Mouse (Mus musculus) granulocyte monocyte progenitor cell, adult 5-6 weeks (primary cell): ENCODE measurements at regions not wholly inside any gene's neighbourhood (a gene's known extent, or its start where the extent isn't known, plus 50 kb on each side); places are given as distances from the start of the nearest gene placed in this dataset.

ENCODE experiments used
- ATAC-seq: replicated peaks from 2 replicates; pipeline ENCODE4 v1.8.0; 2016; ENCODE audit warnings: mild to moderate bottlenecking, moderate TSS enrichment, inconsistent platforms; ENCODE audit not compliant: poor library complexity, severe bottlenecking

DNA sequence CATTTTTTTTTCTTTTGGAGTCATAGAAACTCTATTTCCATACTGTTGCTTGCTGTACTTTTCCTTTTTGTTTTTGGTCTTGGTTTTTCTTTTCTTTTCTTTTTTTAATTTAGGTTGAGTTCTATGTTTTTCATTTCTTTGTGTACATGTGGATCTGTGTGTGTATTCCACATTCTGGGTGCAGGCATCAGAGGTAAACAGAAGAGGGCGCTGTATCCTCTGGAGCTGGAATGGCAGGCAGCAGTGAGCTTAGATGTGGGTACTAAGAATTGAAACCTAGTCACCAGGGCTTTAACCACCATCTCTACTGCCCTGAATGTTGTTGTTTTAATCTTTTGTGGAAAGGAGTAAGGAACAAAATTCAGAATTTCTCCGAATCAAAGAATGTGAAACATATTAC, 266.3 kb upstream of the Lyplal1 start:
- no peak for ATAC-seq

GRCm38 (mm10) chr1:186383006-186383405, 265.9 kb upstream of the Lyplal1 start:
- ATAC-seq = no peak

- ATAC-seq = no peak
Measured at GRCm38 (mm10) chr1:186379938-186380847, 263.1 kb upstream of the Lyplal1 start.

GRCm38 (mm10) chr1:186376906-186377623, 260.0 kb upstream of the Lyplal1 start:
- ATAC-seq = no peak

DNA sequence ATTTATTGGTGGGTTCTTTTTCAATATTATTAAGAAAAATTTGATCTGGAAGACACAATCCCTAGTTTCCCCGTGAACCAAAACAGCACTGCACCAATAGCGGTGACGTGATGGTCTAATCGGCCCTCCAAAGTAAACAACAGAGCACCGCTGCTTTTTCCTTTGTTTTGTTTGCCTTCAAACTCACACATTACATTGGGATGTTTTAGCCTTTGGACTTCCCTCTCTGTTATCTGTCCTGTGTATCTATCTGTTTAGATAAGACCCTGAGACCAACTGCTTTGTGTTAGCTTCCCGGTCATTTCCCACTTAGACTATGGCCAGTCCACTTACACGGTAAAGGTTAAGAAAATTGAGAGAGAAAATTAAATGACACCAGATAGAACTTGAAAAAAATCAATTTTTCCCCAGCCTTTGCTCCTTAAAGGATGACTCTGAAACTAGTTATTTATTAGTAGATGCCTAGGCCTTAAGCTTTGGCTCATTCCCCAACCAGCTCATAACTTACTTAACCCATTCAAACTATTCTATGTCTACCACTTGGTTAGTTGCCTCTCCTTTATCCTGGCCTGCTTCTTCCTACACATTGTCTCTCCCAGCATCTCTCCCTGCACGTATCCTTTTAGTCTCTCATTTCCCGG, 257.0 kb upstream of the Lyplal1 start:
- ATAC-seq = no peak

DNA sequence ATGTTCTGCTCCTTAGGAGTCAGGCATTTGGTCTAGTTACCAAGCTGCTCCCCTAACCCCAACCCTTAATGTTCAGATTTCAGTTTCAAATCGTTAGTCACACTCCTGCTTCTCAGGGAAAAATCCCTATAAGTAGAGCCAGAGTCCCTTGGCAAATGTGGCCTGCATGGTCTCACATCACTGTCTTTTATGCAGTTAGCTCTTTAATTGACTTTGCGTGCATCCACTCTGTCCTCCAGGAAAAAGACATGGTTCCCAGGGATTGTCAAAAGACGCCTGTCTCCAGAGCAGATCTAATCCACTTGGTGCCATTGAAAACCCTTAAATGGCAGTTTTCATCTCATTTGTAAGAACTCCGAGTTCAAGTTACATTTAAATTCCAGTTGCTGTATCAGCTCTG, 256.3 kb upstream of the Lyplal1 start:
- ATAC-seq = no peak

GRCm38 (mm10) chr1:186372770-186373353, 255.8 kb upstream of the Lyplal1 start:
- no peak for ATAC-seq

- no peak for ATAC-seq
Measured at GRCm38 (mm10) chr1:186363356-186363755, 246.2 kb upstream of the Lyplal1 start.

- no peak for ATAC-seq
Measured at GRCm38 (mm10) chr1:186358011-186358670, 241.0 kb upstream of the Lyplal1 start.

GRCm38 (mm10) chr1:186354742-186355141, 237.6 kb upstream of the Lyplal1 start:
- ATAC-seq = no peak

GRCm38 (mm10) chr1:186354072-186354471, 237.0 kb upstream of the Lyplal1 start:
- ATAC-seq = no peak

- no peak for ATAC-seq
Measured at GRCm38 (mm10) chr1:186350381-186350780, 233.3 kb upstream of the Lyplal1 start.

GRCm38 (mm10) chr1:186349966-186350365, 232.9 kb upstream of the Lyplal1 start:
- no peak for ATAC-seq

DNA sequence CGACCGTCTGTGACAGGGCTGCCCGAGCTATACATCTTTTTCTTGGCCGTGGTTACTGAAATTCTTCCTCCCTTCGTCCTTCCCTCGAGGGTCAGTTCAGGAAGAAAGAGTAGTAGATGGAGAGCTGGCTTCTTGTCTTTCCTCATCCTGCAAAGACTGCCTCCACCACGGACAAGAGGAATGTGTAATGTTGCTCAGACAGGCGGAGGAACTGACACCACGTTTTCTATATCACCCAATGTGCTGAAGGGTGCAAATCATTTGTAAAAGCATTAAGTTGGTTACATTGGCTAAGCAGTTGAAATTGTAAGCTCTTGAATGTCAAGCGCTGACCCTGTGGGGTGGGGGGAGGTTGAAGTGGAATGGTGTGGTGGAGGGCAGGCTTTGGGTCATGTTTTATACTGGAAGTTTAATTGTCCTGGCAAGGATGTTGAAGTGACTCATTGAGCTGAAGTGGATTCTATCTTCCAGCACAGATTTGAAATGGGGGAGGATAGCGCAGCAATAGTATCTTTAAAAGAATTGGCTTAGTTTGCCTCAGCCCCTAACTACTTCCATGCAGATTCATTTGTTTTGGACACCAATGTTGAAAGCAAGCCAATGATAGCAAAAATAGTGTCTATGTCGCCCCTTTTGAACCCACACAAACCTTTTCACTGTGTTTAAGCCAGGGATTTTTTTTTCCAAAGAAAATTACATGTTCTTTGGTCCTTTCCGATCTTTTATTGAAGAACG, 230.5 kb upstream of the Lyplal1 start:
- no peak for ATAC-seq

- no peak for ATAC-seq
Measured at GRCm38 (mm10) chr1:186345449-186345848, 228.3 kb upstream of the Lyplal1 start.

GRCm38 (mm10) chr1:186342931-186343506, 225.9 kb upstream of the Lyplal1 start:
- no peak for ATAC-seq

DNA sequence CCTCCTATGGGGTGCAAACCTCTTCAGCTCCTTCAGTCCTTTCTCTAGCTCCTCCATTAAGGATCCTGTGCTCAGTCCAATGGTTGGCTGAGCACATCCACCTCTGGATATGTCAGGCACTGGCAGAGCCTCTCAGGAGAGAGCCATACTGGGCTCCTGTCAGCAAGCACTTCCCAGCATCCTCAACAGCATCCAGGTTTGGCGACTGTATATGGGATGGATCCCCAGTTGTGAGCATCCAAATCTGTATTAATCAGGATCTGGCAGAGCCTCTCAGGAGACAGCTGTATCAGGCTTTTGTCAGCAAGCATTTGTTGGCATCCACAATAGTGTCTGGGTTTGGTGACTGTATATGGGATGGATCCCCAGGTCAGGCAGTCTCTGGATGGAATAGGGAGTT, 225.3 kb upstream of the Lyplal1 start:
- no peak for ATAC-seq

DNA sequence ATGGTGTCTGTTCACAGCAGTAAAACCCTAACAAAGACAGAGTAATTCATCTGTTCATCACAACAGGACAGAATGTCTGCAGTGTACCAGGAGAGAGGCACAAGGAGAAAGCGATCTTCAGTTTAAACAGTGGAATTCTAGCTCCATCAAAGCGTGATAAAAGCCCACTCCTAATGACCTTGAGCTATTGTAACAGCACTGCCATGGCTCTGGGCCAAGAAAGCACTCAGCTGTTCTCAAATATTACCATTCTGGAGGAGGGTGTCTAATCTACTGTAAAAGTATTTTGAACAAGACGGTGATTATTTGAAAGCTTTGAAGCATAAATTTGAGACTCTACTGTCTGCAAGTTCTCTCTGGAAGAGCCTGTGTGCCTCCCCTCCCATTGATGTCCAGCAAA, 224.8 kb upstream of the Lyplal1 start:
- no peak for ATAC-seq

DNA sequence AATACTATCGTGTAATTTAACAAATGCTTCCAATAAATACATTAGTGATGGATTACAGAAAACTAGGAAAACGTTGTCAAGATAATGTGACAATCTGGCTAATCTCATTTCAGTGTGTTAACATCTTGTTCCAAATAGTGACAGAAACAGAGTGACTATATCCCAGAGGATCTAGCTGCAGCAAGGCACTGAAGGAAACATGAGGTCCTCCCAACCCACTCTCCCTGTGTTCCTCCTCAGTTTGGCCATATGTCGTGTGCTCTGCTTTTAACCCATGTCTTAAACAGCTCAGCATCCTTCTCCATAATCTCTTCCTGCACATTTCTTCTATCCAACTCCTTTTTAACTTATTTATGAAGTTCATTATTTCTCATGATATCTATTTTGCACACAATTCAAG, 223.6 kb upstream of the Lyplal1 start:
- no peak for ATAC-seq
